In the genomic region with DNA sequence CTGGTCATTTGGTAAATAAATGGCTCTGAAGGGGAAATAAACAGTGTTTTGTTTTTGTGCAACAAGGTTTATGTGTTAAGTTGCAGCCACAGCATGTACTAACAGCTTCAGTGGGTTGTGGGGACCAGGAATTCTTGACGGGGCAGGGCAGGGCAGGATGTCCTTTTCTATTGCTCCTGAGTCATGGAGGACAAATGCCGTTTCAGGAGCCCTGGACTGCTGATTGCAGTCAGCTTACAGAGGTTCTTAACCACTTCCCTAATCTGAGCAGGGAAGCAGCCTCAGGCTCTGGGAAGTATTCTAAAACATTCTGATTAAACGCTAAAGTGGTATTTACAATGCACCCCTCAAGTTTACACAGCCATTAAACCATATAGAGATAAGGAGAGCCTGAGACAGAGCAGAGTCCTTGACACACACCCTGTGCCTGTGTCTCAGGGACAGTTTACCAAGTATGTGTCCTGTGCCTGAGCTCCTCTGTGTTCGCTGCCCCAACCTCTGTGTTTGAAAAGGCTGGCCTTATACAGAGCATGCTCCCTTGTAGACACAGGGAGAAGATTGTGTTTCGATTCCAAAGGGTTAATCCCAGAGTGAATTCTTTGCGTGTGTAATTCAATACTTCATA, we compare ENCODE assay signal across 8 mouse cellular contexts.
DNase-seq lines count a peak whose midpoint lies in the region; ATAC-seq and TF ChIP-seq lines count a peak whose summit lies in the region.

No protein-coding gene starts in this region.

- peak; percentile 74 for ATAC-seq in midbrain, embryonic 13.5 days

- 51% methylated on average over 6 of the region's 6 CpGs for WGBS in limb, embryonic 10.5 days
- 63% methylated on average over 6 of the region's 6 CpGs for WGBS in midbrain, embryonic 13.5 days

- H3K4me2 ChIP-seq in midbrain, embryonic 13.5 days (replicated peaks), result no peak overlapping the region

- H3K27ac ChIP-seq in layer of hippocampus, adult 2 months, result peak overlapping the region; percentile 89
- peak overlapping the region; percentile 96 for H3K27ac ChIP-seq in embryonic fibroblast, embryonic 13.5 days (ENCODE audit: insufficient read depth, low read length)
- peak overlapping the region; percentile 39; the same call in 1 of the 2 replicates for H3K27ac ChIP-seq in limb, embryonic 10.5 days
- no peak overlapping the region for H3K27ac ChIP-seq in midbrain, embryonic 13.5 days

- peak; percentile 24; the same call in 1 of the 2 replicates for TF ChIP-seq POLR2A in embryonic fibroblast, embryonic 13.5 days (IDR thresholded peaks at IDR 0.05; ENCODE audit: low read depth, low read length)

- H3K9me3 ChIP-seq in limb, embryonic 10.5 days (replicated peaks), result no peaks in the 10 kb centered on the region
- H3K9me3 ChIP-seq in midbrain, embryonic 13.5 days, result no peaks in the 10 kb centered on the region

- H3K36me3 ChIP-seq in limb, embryonic 10.5 days, result no peaks in the 10 kb centered on the region
- no peaks in the 10 kb centered on the region for H3K36me3 ChIP-seq in midbrain, embryonic 13.5 days

- no peak for DNase-seq in layer of hippocampus, adult 2 months (ENCODE audit: low spot score in 2 of 2)
- no peak for DNase-seq in layer of hippocampus, postnatal 14 days (ENCODE audit: low spot score in 2 of 2)
- peak; percentile 34 for DNase-seq in heart, postnatal 4 days
- DNase-seq in limb, embryonic 10.5 days (ENCODE audit: low spot score), result no peak
- DNase-seq in thymus, postnatal 25 days, result no peak
- no peak for DNase-seq in right cerebral cortex, postnatal 10 days (ENCODE audit: low spot score in 2 of 2)

- no peak overlapping the region for H3K9ac ChIP-seq in midbrain, embryonic 13.5 days (replicated peaks)

- TF ChIP-seq CTCF in layer of hippocampus, adult 2 months (conservative IDR thresholded peaks at IDR 0.05), result no peak
- TF ChIP-seq CTCF in embryonic fibroblast, embryonic 13.5 days (IDR thresholded peaks at IDR 0.05; ENCODE audit: borderline replicate concordance, insufficient read depth, low read length), result no peak

- peak overlapping the region; percentile 44 for H3K4me3 ChIP-seq in layer of hippocampus, adult 2 months
- H3K4me3 ChIP-seq in embryonic fibroblast, embryonic 13.5 days (ENCODE audit: insufficient read depth, low read length), result no peak overlapping the region
- H3K4me3 ChIP-seq in limb, embryonic 10.5 days, result no peak overlapping the region
- H3K4me3 ChIP-seq in midbrain, embryonic 13.5 days (replicated peaks), result no peak overlapping the region

- H3K4me1 ChIP-seq in embryonic fibroblast, embryonic 13.5 days (ENCODE audit: control insufficient read depth, insufficient read depth, low read length), result peaks cover 9% of the 10 kb centered on the region
- peaks cover 16% of the 10 kb centered on the region for H3K4me1 ChIP-seq in limb, embryonic 10.5 days
- H3K4me1 ChIP-seq in midbrain, embryonic 13.5 days (replicated peaks), result peaks cover 13% of the 10 kb centered on the region

- H3K27me3 ChIP-seq in limb, embryonic 10.5 days (ENCODE audit: low read depth, poor library complexity, severe bottlenecking), result peaks cover 8% of the 10 kb centered on the region; the same call in 1 of the 2 replicates
- H3K27me3 ChIP-seq in midbrain, embryonic 13.5 days, result 0 out of 2 replicates have a peak, but pooled peaks cover 4% of the 10 kb centered on the region
